Mouse (Mus musculus): ENCODE data around the gene Ugcg.
A peak's percentile ranks its signal among the peaks of the same experiment; 100 is the strongest.

The Ugcg gene

DNA sequence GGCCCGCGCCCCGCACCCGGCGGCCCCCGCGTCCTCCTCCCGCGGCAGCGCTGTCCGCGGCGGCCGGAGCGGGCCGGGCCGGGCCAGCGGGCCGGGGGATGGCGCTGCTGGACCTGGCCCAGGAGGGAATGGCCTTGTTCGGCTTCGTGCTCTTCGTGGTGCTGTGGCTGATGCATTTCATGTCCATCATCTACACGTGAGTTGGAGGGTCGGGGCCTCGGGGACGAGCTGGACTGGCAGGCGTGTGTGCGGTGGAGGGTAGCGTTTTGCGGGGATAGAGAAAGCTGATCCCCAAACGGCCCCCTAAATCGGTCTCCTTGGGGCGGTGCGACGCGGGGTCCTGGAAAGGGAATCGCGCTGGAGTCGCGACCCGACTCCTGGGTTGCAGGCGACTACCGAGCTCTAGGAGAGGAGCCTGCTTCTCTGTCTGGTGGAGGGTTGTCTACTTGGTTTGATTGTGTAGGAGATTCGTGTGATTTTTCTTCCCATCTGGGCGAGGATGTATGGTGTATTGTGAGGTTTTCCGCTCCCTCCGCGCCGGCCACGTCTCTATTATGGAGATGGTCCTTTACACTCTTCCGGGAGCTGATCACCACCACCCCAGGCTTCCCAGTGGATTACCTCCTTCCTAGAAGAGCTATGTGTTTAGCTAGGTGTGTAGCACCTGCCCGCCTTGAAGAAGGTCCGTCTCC, 635 bp downstream of the Ugcg start:
- DNase-seq (ENCODE audit: low read depth, low spot score), result peak; percentile 54

DNA sequence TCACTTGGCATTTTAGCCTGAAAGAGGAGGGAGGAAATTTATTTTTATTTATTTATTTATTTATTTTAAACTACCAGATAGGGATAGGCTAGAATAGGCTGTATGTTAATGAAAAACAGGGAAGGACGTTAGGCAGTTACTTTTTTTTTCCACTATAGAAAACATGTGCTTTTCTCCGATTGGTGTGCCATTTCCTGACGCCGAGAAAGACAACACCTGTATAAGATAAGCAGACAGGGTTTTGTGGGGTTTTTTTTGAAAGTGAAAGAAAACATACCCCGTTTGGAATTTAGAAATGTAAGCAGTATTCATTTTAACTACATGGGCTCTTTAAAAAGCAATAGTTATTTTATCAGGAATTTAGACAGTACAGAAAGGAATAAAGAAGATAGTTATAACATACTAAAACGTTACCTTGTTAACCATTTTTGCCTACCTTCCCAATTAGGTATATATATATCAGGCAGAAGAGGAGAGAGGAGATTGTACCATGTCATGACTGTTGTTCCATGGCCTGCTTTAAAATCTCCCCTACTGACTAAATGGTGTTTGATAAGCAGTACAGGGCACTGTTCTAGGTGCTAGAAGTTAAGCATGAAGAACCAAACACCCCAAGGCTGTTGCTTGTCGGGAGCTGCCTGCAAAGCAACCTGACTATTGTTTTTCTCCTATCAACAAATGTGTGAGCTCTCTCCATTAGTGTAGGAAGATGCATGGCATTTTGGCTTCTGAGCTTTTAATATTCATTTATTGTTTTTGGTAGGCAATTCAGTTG, 1.8 kb downstream of the Ugcg start:
- DNase-seq (ENCODE audit: low read depth, low spot score), result peak; percentile 39

DNA sequence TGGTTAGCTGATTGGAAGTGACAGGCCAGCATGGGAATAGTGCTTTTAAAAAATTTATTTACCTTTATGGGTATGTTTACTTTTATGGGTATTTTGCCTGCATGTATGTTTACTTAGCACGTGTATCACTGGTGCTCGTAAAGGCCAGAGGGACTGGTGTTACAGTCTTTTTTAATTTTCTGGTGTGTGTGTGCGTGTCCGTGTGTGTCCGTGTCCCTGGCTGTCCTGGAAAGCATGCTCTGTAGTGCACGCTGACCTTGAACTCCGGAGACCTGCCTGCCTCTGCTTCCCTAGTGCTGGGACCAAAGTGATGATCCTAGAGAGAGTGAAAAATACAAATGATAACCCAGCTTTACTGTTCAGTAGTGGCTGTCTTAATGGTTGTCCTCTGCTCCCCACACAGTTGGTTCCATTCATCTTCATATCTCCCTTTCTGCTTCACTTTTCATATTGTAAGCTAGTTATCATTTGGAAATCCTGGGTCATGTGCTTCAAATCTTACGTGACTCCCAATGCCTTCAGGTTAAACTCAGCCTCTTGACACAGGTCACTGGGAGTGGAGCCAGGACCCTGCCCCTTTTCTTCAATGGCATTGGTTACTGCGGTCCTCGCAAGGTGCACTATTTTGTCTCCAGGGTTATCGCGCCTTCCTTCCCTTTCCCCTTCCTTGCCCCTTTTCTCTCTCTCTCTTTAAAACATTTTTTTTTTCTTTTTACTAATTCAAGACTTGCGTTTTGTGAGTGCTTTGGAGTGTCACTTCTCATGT, 5.9 kb downstream of the Ugcg start:
- no peak for DNase-seq (ENCODE audit: low read depth, low spot score)

DNA sequence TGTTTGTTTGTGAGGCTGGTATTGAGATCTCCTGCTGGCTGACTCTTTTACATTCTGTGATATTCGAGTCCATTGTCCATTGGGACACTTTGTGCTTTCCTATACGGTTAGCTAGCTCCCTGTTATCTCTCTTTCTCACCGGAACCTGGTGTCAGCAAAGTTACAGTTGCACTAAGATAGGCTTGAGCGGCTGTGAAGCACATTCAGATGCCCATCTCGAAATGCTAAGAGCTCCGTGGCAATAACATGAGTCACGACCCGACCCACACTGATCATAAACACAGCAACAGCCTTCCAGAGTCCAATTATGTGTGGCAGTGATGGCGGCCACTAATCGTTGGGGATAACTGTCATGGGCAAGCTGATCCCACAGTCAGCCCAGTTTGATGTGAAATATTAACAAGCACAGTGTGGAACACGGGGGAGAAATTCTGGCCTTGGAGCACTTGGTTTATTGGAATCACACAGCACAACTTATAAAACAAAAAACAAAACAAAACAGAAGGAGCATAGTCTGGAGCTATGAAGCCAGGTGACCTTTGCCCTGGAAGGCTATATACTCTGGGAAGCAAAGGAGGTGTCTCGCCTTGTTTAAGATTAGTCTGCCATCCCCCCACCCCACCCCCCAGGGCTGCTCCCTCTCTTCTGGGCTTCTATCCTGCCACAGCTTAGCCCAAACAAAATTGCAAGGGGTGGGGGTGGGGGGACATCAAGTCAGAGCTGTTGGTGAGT, 7.5 kb downstream of the Ugcg start:
- DNase-seq (ENCODE audit: low read depth, low spot score), result no peak

DNA sequence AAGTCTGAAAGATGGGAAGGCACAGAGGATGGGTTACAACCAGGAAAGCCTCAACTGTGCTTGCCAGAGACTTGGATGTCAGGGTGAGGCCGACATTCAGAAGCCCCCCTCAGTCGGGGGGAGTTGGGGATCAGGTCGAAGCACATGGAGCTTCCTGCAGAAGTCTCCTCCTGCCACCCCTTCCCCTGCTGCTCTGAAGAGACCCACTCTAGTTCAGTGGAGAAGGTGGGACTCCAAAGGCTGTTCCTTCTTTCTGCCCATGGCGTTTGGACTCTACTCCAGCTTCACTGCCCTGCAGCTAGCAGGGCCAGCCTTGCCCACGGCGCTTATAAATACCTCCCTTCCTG, 8.0 kb downstream of the Ugcg start:
- DNase-seq (ENCODE audit: low read depth, low spot score), result peak; percentile 4

DNA sequence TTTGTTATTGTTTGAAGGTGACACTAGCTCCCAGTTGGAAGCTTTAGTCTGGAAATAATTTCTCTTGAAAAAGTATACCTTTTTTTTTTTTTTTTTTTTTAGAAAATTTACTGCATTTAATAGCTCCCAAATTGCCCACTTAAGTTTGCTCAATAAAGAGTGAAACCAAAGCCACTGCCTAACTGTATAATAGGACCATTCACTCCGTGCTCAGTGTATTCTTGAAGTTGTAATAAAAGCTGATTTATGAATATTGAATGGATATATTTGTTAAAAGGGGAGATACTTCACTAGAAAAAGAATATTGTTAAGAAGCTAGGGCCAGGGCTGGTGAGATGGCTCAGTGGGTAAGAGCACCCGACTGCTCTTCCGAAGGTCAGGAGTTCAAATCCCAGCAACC, 8.4 kb downstream of the Ugcg start:
- DNase-seq (ENCODE audit: low read depth, low spot score), result no peak

DNA sequence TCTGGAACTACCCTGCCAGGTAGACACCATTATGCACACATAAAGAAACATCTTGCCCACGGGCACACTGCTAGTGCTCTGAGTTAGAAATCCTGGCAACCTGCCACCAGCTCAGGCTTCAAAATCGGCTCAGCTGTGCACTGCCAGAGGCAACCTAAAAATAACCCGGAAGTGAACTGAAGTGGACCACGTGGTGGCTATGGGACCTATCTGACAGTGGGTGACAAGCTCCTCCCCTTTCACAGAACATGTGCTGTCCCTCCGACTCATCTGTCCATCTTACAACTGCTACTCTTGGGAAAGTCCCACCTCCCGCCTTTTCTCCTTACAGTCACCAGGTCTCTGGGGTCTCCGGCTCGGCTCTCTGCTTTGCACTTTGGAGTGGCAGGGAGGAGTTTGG, 10.3 kb downstream of the Ugcg start:
- peak; percentile 97 for DNase-seq (ENCODE audit: low read depth, low spot score)

DNA sequence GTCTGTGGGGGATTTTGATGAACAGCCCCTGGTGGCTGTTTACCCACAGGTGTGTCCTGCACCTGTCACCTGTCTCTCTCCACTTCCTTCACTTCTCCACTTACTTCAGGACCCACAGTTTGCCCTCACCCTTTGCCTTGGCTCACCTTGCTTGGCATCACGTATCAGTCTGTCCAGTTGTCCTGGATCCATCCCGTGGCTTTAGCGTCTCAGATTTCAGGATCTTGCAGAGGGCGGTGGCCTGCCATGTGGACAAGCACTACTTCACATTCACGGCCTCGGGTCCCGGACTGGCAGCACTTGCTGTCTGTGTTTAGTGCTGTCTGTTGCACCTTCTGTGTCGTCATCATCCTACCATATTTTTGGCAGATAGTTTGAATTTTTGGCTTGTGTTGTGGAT, 10.7 kb downstream of the Ugcg start:
- no peak for DNase-seq (ENCODE audit: low read depth, low spot score)

DNA sequence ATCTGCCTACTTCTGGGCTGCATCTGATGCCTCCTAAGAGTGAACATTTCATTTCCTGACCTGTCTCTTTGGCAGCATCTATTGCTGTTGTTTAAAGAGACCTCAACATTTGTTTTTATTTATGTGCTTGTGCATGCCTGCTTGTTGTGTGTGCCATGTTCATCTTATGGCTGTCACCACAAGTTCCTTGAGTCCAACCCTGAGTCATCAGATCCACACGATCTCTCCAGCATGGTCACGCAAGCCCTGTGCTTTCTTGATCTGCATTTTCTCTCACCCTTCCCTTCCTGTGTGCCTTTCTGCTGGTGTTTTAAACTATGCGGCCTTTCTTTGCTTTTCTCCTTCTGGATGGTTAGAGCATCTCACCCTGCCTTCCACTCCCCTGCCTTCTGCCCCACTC, 11.6 kb downstream of the Ugcg start:
- no peak for DNase-seq (ENCODE audit: low read depth, low spot score)

DNA sequence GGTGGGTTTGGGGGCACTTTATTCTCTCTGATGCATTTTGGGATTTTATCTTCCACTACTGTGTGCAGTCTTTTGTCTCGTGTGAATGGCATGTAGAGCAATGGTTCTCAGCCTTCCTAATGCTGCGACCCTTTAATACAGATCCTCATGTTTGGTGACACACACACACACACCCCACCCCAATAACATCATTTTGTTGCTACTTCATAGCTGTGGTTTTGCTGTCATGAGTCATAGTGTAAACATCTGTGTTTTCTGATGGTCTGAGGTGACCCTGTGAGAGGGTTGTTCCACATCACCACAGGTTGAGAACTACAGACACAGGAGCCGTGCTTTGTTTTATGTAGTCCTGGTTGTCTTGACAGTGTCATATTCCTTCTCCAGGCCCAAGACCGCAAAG, 15.6 kb downstream of the Ugcg start:
- DNase-seq (ENCODE audit: low read depth, low spot score), result peak; percentile 64

DNA sequence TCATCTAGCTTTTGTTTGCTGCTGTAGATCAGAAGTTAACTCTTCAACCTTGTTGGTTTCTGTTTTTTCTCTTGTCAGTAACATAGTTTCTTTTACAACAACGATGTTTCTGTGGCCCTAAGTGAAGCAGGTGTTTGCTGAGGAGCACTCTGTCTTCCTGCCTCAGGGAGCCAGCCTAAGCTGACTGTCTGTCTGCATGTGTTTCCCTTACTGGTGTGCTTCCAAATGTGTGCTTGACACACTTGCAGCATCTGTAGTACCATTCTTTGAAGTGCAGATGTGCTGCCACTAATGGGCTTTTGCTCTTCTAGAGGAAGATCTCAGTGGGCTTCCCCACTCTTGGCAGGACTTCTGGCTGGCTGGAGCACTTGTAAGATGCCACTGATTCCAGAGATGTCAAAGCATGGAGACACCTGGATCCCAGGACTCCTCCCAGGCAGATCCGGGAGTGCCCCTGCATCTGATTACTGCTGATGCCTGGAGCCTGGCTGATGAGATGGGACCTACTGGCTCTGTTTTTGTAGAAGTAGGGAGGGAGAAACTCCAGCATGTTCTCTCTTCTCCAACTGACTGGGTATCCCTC, 16.8 kb downstream of the Ugcg start:
- DNase-seq (ENCODE audit: low read depth, low spot score), result peak; percentile 59

DNA sequence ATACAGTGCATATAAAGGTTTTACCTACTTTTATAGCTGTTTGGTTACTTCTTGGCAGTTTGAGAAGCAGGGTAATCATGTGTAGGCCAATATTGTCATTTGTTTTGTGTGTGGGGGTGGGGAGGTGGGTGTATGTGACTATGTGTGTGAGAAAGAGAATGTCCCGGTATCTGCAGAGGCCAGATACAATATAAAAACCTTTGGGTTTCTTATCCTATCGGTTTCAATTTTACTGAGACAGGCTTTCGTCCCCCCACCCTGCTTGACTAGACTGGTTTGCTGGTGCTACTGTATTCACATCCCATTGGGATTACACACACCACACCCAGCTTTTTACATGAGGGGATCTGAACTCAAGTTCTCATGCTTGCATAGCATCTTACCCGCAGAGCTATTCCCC, 17.5 kb downstream of the Ugcg start:
- DNase-seq (ENCODE audit: low read depth, low spot score), result no peak

DNA sequence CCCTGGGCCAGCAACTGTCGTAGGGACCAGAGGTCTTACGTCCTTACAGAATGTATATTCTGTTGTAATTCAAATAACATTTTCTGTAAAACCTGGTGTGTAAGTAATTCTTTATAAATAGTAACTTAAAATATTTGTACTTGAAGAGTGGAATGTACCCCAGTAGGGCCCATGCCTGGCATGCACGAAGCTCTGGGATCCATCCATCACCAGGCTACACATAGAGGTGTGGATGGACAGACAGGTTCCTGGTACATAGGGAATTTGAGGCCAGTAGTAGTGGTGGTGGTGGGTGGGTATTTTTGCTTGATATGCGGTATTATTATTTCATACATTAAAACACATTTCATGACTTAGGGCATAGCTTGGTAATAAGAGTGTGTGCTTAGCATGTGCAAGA, 19.6 kb downstream of the Ugcg start:
- no peak for DNase-seq (ENCODE audit: low read depth, low spot score)

DNA sequence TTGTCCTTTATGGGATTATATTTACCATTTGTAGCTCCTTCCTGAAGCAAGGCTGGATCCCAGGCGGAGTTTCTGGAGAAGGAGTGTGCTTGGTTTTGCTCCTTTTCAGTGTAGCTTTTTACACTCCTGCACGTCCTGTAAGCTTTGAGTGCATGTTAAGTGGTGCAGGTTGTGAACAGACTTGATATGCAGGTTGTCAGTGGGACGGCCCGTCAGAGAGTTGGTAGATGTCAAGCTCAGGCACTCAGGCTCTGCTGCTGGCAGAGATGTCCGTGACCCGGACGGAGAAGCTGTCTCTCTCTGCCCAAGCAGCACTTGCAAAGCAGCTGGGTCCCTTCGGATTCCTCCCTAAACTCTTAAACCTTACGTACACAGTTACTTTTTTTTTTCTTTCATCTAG, 22.1 kb downstream of the Ugcg start:
- DNase-seq (ENCODE audit: low read depth, low spot score), result peak; percentile 67

DNA sequence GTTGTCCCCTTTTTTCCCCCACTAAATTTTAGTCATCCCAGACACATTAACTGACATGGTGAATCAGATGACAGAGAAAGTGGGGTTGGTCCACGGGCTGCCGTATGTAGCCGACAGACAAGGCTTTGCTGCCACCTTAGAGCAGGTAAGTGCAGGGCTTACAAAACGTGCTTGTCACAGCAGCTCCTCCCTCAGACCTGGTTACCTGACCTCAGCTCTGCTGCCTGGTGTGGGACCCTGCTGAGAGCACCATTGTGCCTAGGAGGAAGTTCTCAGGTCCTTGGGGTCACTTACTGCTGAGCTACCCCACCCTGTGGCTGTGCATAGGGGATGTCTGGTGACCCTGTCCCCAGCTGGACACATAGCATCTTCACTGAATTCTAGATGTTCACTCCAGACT, 24.8 kb downstream of the Ugcg start:
- DNase-seq (ENCODE audit: low read depth, low spot score), result peak; percentile 64

DNA sequence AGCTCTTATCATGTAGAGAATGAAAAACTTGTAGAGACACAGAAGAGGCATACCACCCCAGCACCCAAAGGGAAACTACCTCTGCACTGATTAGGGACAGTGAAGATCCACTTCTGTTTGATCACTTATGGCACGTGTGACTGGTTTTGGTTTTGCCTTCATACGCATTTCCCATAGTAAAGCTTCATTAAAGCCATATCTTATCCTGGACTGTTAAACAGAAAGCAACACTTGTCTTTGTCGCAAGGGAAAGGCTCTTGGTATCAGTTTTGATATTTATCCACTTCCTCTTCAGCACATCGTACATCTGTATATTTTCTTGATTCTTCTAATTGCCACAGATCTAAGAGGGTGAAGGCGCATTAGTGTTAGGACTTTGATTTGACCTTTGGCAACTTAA, 25.6 kb downstream of the Ugcg start:
- DNase-seq (ENCODE audit: low read depth, low spot score), result peak; percentile 86

DNA sequence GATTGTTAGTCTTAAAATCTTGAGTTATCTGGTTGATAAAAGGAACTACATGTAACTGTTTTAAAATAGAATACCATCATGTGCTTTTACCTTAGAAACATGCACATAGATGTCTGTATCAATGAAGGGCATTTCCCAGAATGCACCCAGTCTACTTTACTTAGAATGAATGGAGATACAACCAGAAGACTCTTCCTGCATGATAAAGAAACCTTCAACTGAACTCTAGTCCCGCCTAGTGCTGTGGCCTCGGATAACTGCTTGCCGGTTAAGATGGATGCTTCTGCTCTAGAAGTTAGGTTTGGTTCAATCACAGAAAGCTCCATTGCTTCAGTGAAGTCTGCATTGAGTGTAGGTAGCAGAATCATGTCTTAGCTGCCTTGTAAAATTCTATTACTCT, 26.5 kb downstream of the Ugcg start:
- no peak for DNase-seq (ENCODE audit: low read depth, low spot score)

DNA sequence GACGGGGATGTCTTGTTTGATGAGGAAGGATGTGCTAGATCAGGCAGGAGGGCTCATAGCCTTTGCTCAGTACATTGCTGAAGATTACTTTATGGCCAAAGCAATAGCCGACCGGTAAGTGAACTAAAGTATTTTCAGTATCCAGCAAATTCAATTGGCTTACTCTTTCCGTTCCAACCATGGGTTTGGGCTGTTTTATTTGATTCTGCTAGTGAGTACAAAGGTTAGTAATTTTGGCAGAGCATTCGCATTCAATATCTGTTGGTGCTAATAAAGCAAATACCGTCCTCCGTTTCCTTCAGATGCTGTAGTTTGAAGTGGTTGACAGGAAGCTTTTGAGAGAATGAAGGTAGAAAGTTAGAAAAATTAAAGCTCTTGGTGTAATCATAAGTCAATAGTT, 28.0 kb downstream of the Ugcg start:
- no peak for DNase-seq (ENCODE audit: low read depth, low spot score)

DNA sequence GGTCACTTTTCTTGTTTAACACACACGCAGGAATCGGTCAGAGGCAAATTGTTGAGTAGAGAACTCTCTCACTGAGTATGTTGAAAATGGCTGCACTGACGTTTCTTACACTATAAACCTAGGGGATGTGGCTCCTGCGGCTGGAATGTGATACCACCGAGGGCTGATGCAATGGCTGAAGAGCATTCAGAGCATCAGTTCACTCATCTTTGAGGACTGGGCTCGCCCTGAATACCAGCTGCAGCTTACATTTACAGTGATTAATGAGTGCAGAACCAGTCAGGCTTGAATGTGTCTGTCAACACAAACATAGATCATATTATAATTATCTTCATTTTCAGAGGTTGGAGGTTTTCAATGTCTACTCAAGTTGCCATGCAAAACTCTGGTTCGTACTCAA, 29.1 kb downstream of the Ugcg start:
- DNase-seq (ENCODE audit: low read depth, low spot score), result peak; percentile 72

DNA sequence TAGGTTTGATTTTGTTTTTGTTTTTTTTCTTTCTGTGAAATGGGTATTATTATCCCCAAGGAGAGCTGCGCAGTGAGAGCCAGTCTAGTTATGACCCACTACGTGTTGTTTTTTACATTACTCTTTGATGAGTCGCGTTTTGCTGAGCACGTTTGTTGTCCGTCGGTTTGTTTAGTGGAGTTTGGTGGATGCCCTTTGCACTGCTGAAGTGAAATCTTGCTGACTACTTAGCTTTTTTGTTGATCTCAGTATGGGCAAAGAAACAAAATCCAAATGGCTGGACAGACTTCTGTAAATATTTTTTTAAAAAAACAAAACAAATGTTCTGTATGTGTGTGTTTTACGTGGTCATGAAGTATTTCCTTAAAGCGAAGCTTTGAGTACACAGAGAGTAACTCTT, 33.2 kb downstream of the Ugcg start:
- no peak for DNase-seq (ENCODE audit: low read depth, low spot score)

DNA sequence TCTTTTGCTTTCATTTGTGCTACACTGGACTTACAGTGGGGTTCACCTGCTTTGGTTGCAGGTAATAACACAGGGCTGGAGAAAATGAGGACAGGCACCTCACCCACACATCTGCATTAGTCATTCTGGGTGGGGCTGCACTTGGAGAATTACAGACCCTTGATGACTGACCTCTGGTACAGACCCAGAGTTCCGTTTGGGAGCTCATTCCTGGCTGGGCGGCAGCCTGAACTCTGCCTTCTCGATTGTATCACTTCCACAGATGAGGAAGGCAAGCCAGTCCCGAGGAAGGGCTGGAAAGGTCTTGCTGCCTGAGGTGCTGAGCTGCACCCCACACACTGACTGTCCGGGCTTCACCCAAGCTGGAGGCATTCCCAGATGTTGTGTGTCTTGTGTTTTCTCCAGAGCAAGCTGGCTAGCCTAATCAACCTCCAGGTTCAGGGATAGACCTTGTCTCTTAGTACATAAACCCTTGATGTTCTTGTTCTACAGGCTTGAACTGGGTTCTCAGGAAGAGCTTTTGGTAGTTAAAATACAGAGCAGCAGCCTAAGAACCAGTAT, 34.1 kb downstream of the Ugcg start:
- no peak for DNase-seq (ENCODE audit: low read depth, low spot score)

All from A20 (cell line).